ENCODE assay signal across 9 mouse cellular contexts in genomic region chr2:115309856-115310631, GRCm38 (mm10).
A peak's percentile ranks its signal among the peaks of the same experiment; 100 is the strongest.
DNase-seq lines count a peak whose midpoint lies in the region; ATAC-seq lines count a peak whose summit lies in the region.
"Had no signal": no experiment of that assay in that cellular context is flagged by ENCODE, and none has a peak within 500 bp of the region (broad histone marks: within the 10 kb centered on the region; RNA-seq: fewer than 3 reads in every experiment).

No protein-coding gene starts in this region.

- H3K4me1 ChIP-seq in heart, embryonic 14.5 days (ENCODE audit: control insufficient read depth in 2 of 2, insufficient read depth in 2 of 2, low read length in 2 of 2): no peaks in the 10 kb centered on the region; a peak in 1 of 4 replicates
- no peaks in the 10 kb centered on the region for H3K4me1 ChIP-seq in forebrain, embryonic 15.5 days
- H3K4me1 ChIP-seq: hindbrain, embryonic 15.5 days had no signal

- no peak overlapping the region for H3K4me3 ChIP-seq in heart, embryonic 14.5 days (ENCODE audit: control insufficient read depth in 1 of 2, insufficient read depth in 1 of 2, low read depth in 1 of 2, low read length in 2 of 2)
- no peak overlapping the region for H3K4me3 ChIP-seq in forebrain, embryonic 15.5 days
- H3K4me3 ChIP-seq: hindbrain, embryonic 15.5 days had no signal

- WGBS in heart, embryonic 14.5 days: 55% methylated on average over 4 of the region's 4 CpGs
- WGBS in forebrain, embryonic 15.5 days: 50% methylated on average over 4 of the region's 4 CpGs

- H3K9me3 ChIP-seq in heart, embryonic 14.5 days (ENCODE audit: control insufficient read depth, low read length): 0 out of 2 replicates have a peak, but pooled peaks cover 3% of the 10 kb centered on the region
- no peaks in the 10 kb centered on the region for H3K9me3 ChIP-seq in forebrain, embryonic 15.5 days
- H3K9me3 ChIP-seq: hindbrain, embryonic 15.5 days had no signal

- H3K27me3 ChIP-seq in heart, embryonic 14.5 days (ENCODE audit: control insufficient read depth, insufficient read depth, low read length): no peaks in the 10 kb centered on the region
- no peaks in the 10 kb centered on the region for H3K27me3 ChIP-seq in forebrain, embryonic 15.5 days
- H3K27me3 ChIP-seq: hindbrain, embryonic 15.5 days had no signal

- no peak for DNase-seq in heart, adult 11 months
- DNase-seq in right cerebral cortex, adult 2 months (ENCODE audit: low spot score in 2 of 2): peak; percentile 3 to 4
- no peak for DNase-seq in right cerebral cortex, postnatal 36 days (ENCODE audit: low spot score in 2 of 2)
- DNase-seq in kidney, postnatal 10 days: peak; percentile 71
- DNase-seq in cerebellum, postnatal 4 days (ENCODE audit: low spot score in 2 of 2): no peak

- H3K27ac ChIP-seq in heart, embryonic 14.5 days (replicated peaks in 1 of 2; ENCODE audit: control insufficient read depth in 1 of 2, insufficient read depth in 1 of 2, low read depth in 2 of 2, low read length in 2 of 2): peak overlapping the region; percentile 14 to 38; a peak in 1 of 4 replicates
- no peak overlapping the region for H3K27ac ChIP-seq in forebrain, embryonic 15.5 days (replicated peaks)
- H3K27ac ChIP-seq: hindbrain, embryonic 15.5 days had no signal

- no peak overlapping the region for H3K9ac ChIP-seq in heart, embryonic 14.5 days (ENCODE audit: low read length)
- no peak overlapping the region for H3K9ac ChIP-seq in forebrain, embryonic 15.5 days (replicated peaks)
- H3K9ac ChIP-seq: hindbrain, embryonic 15.5 days had no signal

- H3K36me3 ChIP-seq in heart, embryonic 14.5 days (ENCODE audit: control insufficient read depth, insufficient read depth, low read length): no peaks in the 10 kb centered on the region
- no peaks in the 10 kb centered on the region for H3K36me3 ChIP-seq in forebrain, embryonic 15.5 days
- H3K36me3 ChIP-seq: hindbrain, embryonic 15.5 days had no signal

- H3K4me2 ChIP-seq in heart, embryonic 14.5 days (ENCODE audit: low read length): no peak overlapping the region
- H3K4me2 ChIP-seq in forebrain, embryonic 15.5 days (replicated peaks): no peak overlapping the region
- H3K4me2 ChIP-seq: hindbrain, embryonic 15.5 days had no signal

- 0 out of 2 replicates have a peak, but pooled peaks have one; percentile 9 for ATAC-seq in heart, embryonic 14.5 days (ENCODE audit: insufficient number of reproducible peaks, insufficient read depth, low FRiP score, low read depth)
- no peak for ATAC-seq in granulocyte monocyte progenitor cell, adult 5-6 weeks (replicated peaks; ENCODE audit: poor library complexity, severe bottlenecking)
- no peak for ATAC-seq in forebrain, embryonic 15.5 days (replicated peaks)

Comparison
In these comparisons a context has a peak if more than half of its experiments do, and no peak if none do; other contexts are left out.
1. DNase-seq: peak in right cerebral cortex, adult 2 months (2 of 2) and kidney, postnatal 10 days (single experiment); none in heart, adult 11 months (single experiment), right cerebral cortex, postnatal 36 days (0 of 2) and cerebellum, postnatal 4 days (0 of 2).